Mouse (Mus musculus) intestine, embryonic 15.5 days (tissue): ENCODE data around the gene Plin3. TPM values are rescaled to one million over a fixed set of nuclear protein-coding genes. Genes with fewer than 3 reads are reported as not detected.
"Not testable (repeated sequence)": the region's sequence is repeated elsewhere in the genome, so short reads cannot be mapped to it uniquely, and the experiment has no call there.

Experiments
- ATAC-seq: fragments of 200-750 bp; cut with Nextera tagmentation; 2 replicates; pipeline ENCODE4 v1.8.0; 2017; ENCODE audit warnings: moderate TSS enrichment, moderate library complexity
- H3K27ac ChIP-seq: fragments of 300-500 bp; sonication (generic); 2 replicates; pipeline ENCODE4 v1.5.1; 2015; ENCODE audit warnings: mild to moderate bottlenecking, inconsistent platforms
- H3K27me3 ChIP-seq: fragments of 300-500 bp; sonication (generic); replicated peaks from 2 replicates; pipeline ENCODE4 v1.6.1; 2015; ENCODE audit warnings: inconsistent platforms
- H3K36me3 ChIP-seq: fragments of 300-500 bp; sonication (generic); 2 replicates; pipeline ENCODE4 v1.6.1; 2015; ENCODE audit warnings: inconsistent platforms
- H3K4me1 ChIP-seq: fragments of 300-500 bp; sonication (generic); replicated peaks from 2 replicates; pipeline ENCODE4 v1.6.1; 2015; ENCODE audit warnings: inconsistent platforms
- H3K4me2 ChIP-seq: fragments of 300-500 bp; sonication (generic); replicated peaks from 2 replicates; pipeline ENCODE4 v1.6.1; 2015; ENCODE audit warnings: mild to moderate bottlenecking, inconsistent platforms
- H3K4me3 ChIP-seq: fragments of 300-500 bp; sonication (generic); replicated peaks from 2 replicates; pipeline ENCODE4 v1.5.1; 2015; ENCODE audit warnings: inconsistent platforms
- H3K9ac ChIP-seq: fragments of 300-500 bp; sonication (generic); 2 replicates; pipeline ENCODE4 v1.6.1; 2015; ENCODE audit warnings: inconsistent platforms
- H3K9me3 ChIP-seq: fragments of 300-500 bp; sonication (generic); 2 replicates; pipeline ENCODE4 v1.6.1; 2016; ENCODE audit warnings: inconsistent platforms
- WGBS: fragments of 180-500 bp; shearing (Covaris S2); methylation state at CpG from one replicate; pipeline ENCODE4 v1.1.7; 2015; 5-methylcytosine and 5-hydroxymethylcytosine counted together
- polyA plus RNA-seq: library from polyadenylated mRNA; unstranded; fragments of >200 nt; fragmentation: Nextera tagmentation; extraction: Ambion mirVana; gene quantifications from 2 replicates; pipeline ENCODE4 v1.2.1, GENCODE M21; 2015

Gene Plin3
- polyA plus RNA-seq, 1 experiment from 2014 or later, result 153 TPM

DNA sequence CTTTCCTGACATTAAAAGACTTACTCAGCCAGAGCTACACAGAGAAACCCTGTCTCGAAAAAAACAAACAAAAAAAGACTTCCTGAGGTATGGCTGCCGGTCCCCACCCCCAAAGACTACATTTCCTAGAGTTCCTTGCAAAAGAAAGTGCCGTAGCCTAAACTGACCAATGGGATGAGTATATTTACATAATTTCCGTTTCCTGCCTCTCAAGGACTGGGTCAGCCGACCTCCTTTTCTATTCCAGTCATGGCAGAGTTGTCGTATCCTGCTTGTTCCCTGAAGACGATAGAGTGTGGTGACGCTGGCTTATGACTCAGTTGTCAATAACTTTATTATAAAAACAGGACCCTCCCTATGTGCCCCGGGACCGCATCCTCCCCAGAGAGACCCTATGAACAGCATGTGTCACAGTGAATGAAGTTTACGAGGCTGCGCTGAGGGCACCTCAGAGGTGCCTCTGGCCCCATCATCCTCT lies 23.5 kb downstream of the Plin3 start:
- Histone ChIP-seq H3K4me1 (peaks cover 13% of the 10 kb centered on the region), H3K4me2 (peak overlapping the region; percentile 66), H3K9me3 (no peaks in the 10 kb centered on the region), H3K4me3 (peak overlapping the region; percentile 38), H3K9ac (peak overlapping the region; percentile 47), H3K36me3 (peaks cover 20% of the 10 kb centered on the region), H3K27ac (peak overlapping the region; percentile 65), H3K27me3 (no peaks in the 10 kb centered on the region)
- peak; percentile 87 for ATAC-seq
- 23% methylated on average over 12 of the region's 12 CpGs for WGBS

GRCm38 (mm10) chr17:56266271-56266670 lies 26.4 kb downstream of the Plin3 start:
- H3K4me3 ChIP-seq, result no peak overlapping the region
- no peak overlapping the region for H3K27ac ChIP-seq
- ATAC-seq, result no peak
- H3K4me1 ChIP-seq, result 0 out of 2 replicates have a peak, but pooled peaks cover 6% of the 10 kb centered on the region
- H3K36me3 ChIP-seq, result peaks cover 19% of the 10 kb centered on the region
- WGBS, result 55% methylated on average over 3 of the region's 3 CpGs
- no peak overlapping the region for H3K4me2 ChIP-seq
- no peak overlapping the region for H3K9ac ChIP-seq
- no peaks in the 10 kb centered on the region for H3K9me3 ChIP-seq
- H3K27me3 ChIP-seq, result no peaks in the 10 kb centered on the region

DNA sequence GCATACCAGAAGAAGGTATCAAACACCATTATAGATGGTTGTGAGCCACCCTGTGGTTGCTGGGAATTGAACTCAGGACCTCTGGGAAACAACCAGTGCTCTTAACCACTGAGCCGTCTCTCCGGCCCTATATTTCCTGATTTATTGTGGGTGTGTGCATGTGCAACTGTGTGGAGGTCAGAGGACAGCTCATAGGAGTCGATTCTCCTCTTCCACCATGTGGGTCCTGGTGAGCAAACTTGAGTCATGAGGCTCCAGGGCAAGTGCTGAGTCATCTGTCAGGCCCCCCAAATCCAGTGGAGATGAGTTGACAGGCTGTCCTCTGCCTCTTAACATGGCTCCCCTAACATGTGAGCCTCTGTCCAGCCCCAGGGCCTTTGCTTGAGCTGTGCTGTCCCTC lies 26.8 kb downstream of the Plin3 start:
- ATAC-seq, result no peak

DNA sequence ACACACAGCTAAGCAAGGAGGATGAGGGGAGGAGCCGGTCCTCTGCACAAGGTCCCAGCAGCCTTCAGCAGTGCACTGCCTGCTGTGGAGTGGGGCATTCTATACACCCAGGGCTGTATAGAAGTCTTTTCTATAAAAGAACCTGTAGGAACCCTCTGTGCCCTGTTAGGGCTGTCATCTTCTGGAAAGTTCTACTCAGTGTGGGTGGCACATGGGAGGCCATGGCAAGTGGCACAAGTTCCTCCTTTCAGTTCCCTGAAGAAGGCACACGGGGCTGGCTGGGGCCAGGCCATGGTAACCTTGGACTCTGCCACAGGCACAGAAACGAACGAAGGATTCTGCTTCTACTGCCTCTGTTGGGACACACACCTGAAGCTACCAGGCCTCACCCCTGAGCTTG lies 27.7 kb downstream of the Plin3 start:
- Histone ChIP-seq H3K4me1 (peaks cover 16% of the 10 kb centered on the region), H3K27me3 (no peaks in the 10 kb centered on the region), H3K27ac (no peak overlapping the region), H3K4me2 (no peak overlapping the region), H3K36me3 (peaks cover 16% of the 10 kb centered on the region), H3K4me3 (no peak overlapping the region), H3K9me3 (no peaks in the 10 kb centered on the region), H3K9ac (no peak overlapping the region)
- WGBS, result 88% methylated on average over 4 of the region's 4 CpGs
- ATAC-seq, result no peak

More for the DNA sequence above, 26.8 kb downstream of the Plin3 start:
- no peaks in the 10 kb centered on the region for H3K27me3 ChIP-seq
- no peak overlapping the region for H3K4me3 ChIP-seq
- H3K4me2 ChIP-seq, result no peak overlapping the region
- H3K9ac ChIP-seq, result no peak overlapping the region
- H3K27ac ChIP-seq, result no peak overlapping the region
- H3K9me3 ChIP-seq, result no peaks in the 10 kb centered on the region
- 63% methylated on average over 3 of the region's 3 CpGs for WGBS
- H3K4me1 ChIP-seq, result 0 out of 2 replicates have a peak, but pooled peaks cover 9% of the 10 kb centered on the region
- peaks cover 17% of the 10 kb centered on the region for H3K36me3 ChIP-seq

DNA sequence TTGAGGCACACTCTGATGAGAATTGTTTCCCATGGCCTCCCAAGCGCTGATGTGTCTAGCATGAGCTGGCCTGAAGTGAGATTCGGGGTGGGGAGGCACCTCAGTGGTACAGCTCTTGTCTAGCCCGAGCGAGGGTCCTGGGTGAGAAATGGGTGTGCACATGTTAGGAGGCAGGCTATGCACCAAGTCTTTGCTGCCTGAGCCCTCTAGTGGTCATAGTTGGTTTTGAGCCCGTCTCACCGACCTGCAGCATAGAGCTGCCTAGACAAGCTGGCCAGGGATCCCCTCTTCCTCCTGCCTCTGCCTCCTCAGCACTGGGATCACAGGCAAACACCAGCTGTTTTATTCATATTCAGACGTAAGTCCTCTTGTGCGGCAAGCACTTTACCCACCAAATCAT lies 28.7 kb downstream of the Plin3 start:
- Histone ChIP-seq H3K4me2 (no peak overlapping the region), H3K36me3 (peaks cover 24% of the 10 kb centered on the region), H3K27me3 (no peaks in the 10 kb centered on the region), H3K4me1 (peaks cover 22% of the 10 kb centered on the region), H3K9ac (no peak overlapping the region), H3K9me3 (no peaks in the 10 kb centered on the region), H3K27ac (no peak overlapping the region), H3K4me3 (no peak overlapping the region)
- 21% methylated on average over 8 of the region's 8 CpGs for WGBS
- ATAC-seq, result peak; percentile 71

GRCm38 (mm10) chr17:56262645-56263094 lies 30.0 kb downstream of the Plin3 start:
- H3K27me3 ChIP-seq, result no peaks in the 10 kb centered on the region
- no peak overlapping the region for H3K27ac ChIP-seq
- no peak overlapping the region for H3K4me3 ChIP-seq
- no peak overlapping the region for H3K9ac ChIP-seq
- ATAC-seq, result no peak
- H3K4me1 ChIP-seq, result peaks cover 34% of the 10 kb centered on the region
- no peaks in the 10 kb centered on the region for H3K9me3 ChIP-seq
- WGBS, result 89% methylated on average over 3 of the region's 3 CpGs
- peaks cover 25% of the 10 kb centered on the region for H3K36me3 ChIP-seq
- H3K4me2 ChIP-seq, result no peak overlapping the region

DNA sequence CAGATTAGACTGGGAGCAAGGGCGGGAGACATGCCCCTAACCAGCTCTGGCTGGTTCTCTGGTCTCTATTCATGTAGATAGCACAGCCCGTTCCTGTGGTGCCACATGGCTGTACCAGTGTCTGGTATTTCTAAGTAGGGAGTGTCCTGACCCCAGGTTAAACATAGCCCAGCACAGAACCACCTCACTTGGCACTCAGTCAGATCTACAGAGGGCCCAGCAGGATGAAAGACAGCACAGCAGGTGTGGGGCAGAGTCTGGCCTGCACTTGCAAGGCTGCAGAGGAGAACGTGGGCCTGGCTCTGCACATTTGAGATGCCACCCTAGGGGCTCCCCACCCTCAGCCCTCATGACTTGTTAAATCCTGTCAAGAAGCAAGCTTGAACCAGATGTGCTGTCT lies 31.5 kb downstream of the Plin3 start:
- Histone ChIP-seq H3K4me3 (no peak overlapping the region), H3K4me1 (peaks cover 39% of the 10 kb centered on the region), H3K27ac (no peak overlapping the region), H3K4me2 (no peak overlapping the region), H3K27me3 (no peaks in the 10 kb centered on the region), H3K9ac (peak overlapping the region; percentile 5; the same call in 1 of the 2 replicates), H3K36me3 (peaks cover 25% of the 10 kb centered on the region), H3K9me3 (no peaks in the 10 kb centered on the region)
- no peak for ATAC-seq
- 82% methylated on average over 3 of the region's 3 CpGs for WGBS

DNA sequence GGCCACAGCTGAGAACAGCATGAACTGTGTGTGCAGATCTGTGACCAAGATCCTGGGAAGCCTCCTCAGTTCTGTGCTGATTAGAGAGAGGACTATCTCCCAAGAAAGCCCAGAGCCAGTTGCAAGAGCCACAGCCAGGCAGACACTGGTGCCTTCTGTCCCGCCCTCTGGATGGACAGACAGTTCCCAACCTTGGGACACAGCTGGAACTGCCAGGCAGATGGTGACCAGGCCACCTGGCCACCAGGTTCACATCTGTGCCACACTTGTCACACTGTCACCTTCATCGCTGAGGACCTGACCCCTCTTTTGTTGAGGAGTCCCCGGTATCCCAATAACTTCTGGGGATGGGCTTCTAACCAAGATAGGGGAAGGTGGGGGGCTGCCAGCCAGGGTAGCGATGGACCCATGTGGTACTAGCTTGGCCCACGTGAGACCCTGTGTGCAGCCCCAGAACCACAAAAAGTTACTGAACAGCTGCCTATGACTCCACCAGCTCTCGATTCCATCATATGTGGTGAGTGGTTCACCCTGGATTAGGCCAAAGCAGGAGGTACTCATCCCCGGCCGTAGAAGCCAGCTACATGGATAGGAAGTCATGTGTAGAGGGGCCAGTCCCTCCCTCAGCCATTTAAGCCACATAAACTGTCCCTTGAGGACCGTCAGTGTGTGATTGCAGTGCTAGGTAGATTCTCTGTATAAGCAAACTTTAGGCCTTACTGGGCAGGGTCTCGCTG lies 33.2 kb downstream of the Plin3 start:
- WGBS, result 93% methylated on average over 10 of the region's 10 CpGs
- Histone ChIP-seq H3K9ac (peak overlapping the region; percentile 11; the same call in 1 of the 2 replicates), H3K9me3 (no peaks in the 10 kb centered on the region), H3K4me3 (no peak overlapping the region), H3K4me2 (peak overlapping the region; percentile 96), H3K4me1 (peaks cover 39% of the 10 kb centered on the region), H3K36me3 (peaks cover 22% of the 10 kb centered on the region), H3K27ac (no peak overlapping the region), H3K27me3 (no peaks in the 10 kb centered on the region)
- ATAC-seq, result no peak

- H3K4me3 ChIP-seq, ATAC-seq: not testable (repeated sequence)
- peak overlapping the region; percentile 96 for H3K4me2 ChIP-seq
Observed at GRCm38 (mm10) chr17:56258812-56259211, 33.9 kb downstream of the Plin3 start.

DNA sequence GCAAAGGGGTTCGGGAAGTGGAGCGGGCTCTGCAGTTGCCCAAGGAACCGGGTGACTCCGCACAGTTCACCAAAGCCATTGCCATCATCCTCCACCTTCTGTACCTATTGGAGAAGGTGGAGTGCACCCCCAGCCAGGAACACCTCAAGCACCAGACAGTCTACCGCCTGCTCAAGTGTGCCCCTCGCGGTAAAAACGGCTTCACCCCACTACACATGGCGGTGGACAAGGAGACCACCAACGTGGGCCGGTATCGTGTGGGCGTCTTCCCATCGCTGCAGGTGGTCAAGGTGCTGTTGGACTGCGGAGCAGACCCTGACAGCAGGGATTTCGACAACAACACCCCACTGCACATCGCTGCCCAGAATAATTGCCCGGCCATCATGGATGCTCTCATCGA lies 34.4 kb downstream of the Plin3 start:
- peak overlapping the region; percentile 96 for H3K4me2 ChIP-seq
- 90% methylated on average over 19 of the region's 19 CpGs for WGBS
- not testable (repeated sequence) for ATAC-seq, H3K27me3 ChIP-seq, H3K9ac ChIP-seq, H3K27ac ChIP-seq, H3K9me3 ChIP-seq
- H3K4me3 ChIP-seq, result peak overlapping the region; percentile 69; the same call in 1 of the 2 replicates
- peaks cover 22% of the 10 kb centered on the region for H3K36me3 ChIP-seq
- peaks cover 39% of the 10 kb centered on the region for H3K4me1 ChIP-seq

More at GRCm38 (mm10) chr17:56258812-56259211, 33.9 kb downstream of the Plin3 start:
- H3K9ac ChIP-seq, result peak overlapping the region; percentile 8; the same call in 1 of the 2 replicates
- not testable (repeated sequence) for H3K27ac ChIP-seq, H3K27me3 ChIP-seq, H3K9me3 ChIP-seq
- peaks cover 39% of the 10 kb centered on the region for H3K4me1 ChIP-seq
- peaks cover 22% of the 10 kb centered on the region for H3K36me3 ChIP-seq
- 54% methylated on average over 2 of the region's 2 CpGs for WGBS

DNA sequence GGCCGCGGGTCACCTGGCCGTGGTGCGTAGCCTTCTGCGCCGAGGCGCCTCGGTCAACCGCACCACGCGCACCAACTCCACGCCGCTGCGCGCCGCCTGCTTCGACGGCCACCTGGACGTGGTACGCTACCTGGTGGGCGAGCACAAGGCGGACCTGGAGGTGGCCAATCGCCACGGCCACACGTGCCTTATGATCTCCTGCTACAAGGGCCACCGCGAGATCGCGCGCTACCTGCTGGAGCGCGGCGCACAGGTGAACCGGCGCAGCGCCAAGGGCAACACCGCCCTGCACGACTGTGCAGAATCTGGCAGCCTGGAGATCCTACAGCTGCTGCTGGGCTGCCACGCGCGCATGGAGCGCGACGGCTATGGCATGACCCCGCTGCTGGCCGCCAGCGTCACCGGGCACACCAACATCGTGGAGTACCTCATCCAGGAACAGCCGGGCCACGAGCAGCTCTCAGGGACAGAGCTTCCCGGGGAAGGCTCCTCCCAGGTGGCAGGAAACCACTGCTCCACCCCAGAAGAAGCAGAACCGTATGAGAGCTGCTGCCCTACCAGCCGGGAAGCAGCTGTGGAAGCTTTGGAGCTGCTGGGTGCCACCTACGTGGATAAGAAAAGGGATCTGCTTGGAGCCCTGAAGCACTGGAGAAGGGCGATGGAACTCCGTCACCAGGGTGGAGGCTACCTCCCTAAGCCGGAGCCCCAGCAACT lies 35.3 kb downstream of the Plin3 start:
- Histone ChIP-seq H3K9me3 (no peaks in the 10 kb centered on the region), H3K4me1 (peaks cover 39% of the 10 kb centered on the region), H3K27ac (peak overlapping the region; percentile 72; the same call in 1 of the 2 replicates), H3K4me3 (peak overlapping the region; percentile 69), H3K36me3 (peaks cover 16% of the 10 kb centered on the region; the same call in 1 of the 2 replicates), H3K4me2 (peak overlapping the region; percentile 96), H3K27me3 (no peaks in the 10 kb centered on the region), H3K9ac (peak overlapping the region; percentile 60)
- 9% methylated on average over 58 of the region's 58 CpGs for WGBS
- peak; percentile 5 for ATAC-seq

DNA sequence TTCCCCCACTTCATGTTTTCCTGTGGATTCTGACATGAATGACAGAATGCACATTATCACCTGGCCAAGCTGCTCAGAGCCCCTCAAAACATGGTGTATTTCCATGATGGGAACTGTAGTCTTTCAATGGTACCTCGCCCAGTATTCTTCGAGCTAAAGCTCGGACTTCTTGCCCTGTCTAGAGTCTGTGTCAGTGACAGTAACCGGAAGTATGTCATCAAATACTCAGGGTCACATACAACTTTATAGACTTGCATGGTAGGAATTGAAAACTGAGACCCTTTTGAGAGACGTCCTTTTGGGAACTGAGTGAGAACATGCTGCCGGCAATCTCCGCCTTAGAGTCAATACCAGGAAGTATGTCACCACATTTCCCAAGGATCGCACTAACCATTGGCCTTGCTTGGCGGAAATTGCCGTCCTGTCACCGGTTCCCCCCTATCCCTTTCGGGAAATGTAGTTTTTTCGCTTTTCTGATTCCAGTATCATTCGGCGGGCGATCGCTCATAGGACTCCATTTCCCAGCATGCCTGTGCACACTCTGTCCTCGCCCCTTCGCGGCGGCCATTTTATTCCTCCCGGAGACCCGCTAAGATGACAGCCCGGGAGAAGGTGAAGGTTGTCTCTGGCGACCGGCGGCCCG lies 36.3 kb downstream of the Plin3 start, which contains the start of gene Fem1a:
Fem1a (plus strand) TSS at position 572 of the 643 bp plus-strand sequence.
- Histone ChIP-seq H3K9ac (peak within 1 kb of the TSS; percentile 60), H3K9me3 (no peaks in the 10 kb centered on the region), H3K27me3 (no peaks in the 10 kb centered on the region), H3K27ac (peak within 1 kb of the TSS; percentile 88), H3K4me1 (peaks cover 38% of the 10 kb centered on the region), H3K4me2 (peak within 1 kb of the TSS; percentile 96), H3K36me3 (peaks cover 16% of the 10 kb centered on the region; the same call in 1 of the 2 replicates), H3K4me3 (peak within 1 kb of the TSS; percentile 69)
- under 1% methylated on average over 28 of the region's 28 CpGs for WGBS
- peak; percentile 91 for ATAC-seq
